Mouse (Mus musculus): ENCODE data around the gene Zdhhc21. TPM values are rescaled to one million over a fixed set of nuclear protein-coding genes. Genes with fewer than 3 reads are reported as not detected.

The Zdhhc21 gene
- polyA plus RNA-seq, 1 experiment, result 3.9 TPM

DNA sequence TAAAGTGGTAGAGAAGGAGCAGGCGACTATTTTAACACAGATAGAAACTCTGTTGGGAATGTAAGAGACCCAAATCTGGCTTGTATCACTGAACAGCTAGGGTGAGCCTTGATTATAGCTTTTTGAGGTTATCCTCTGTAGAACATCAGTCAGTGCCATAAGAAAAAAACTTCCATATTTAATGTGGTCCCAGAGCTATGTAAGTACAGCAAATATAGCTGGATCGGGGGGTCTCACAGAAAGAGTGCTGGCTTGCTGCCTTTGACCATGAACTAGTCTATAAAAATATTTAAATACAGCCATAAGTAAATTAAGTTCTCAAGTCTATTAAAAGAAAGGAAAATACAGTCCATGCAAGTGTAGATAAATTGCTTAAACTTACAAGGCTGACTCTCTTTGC, 20.5 kb upstream of the Zdhhc21 start:
- Histone ChIP-seq H3K36me3 (ENCODE audit: control insufficient read depth, insufficient read depth) (no peaks in the 10 kb centered on the region), H3ac (ENCODE audit: control insufficient read depth, insufficient read length, low read depth) (no peak overlapping the region), H3K79me2 (ENCODE audit: control insufficient read depth, insufficient read depth) (no peaks in the 10 kb centered on the region), H3K4me3 (ENCODE audit: insufficient read depth, poor library complexity, severe bottlenecking) (no peak overlapping the region), H3K79me3 (ENCODE audit: low read depth) (no peaks in the 10 kb centered on the region), H3K27me3 (ENCODE audit: control insufficient read depth, insufficient read depth, insufficient read length) (no peaks in the 10 kb centered on the region)
- no peak for TF ChIP-seq MYOG (IDR thresholded peaks at IDR 0.05; ENCODE audit: control insufficient read depth, extremely low read depth, insufficient read length)
- TF ChIP-seq FOSL1 (IDR thresholded peaks at IDR 0.05; ENCODE audit: insufficient read depth, low read length, poor library complexity, severe bottlenecking), result no peak
- no peak for TF ChIP-seq MAX (IDR thresholded peaks at IDR 0.05)
- no peak for TF ChIP-seq CEBPB (IDR thresholded peaks at IDR 0.05; ENCODE audit: low read depth)
- TF ChIP-seq CTCF (IDR thresholded peaks at IDR 0.05; ENCODE audit: control insufficient read depth, insufficient read depth, insufficient read length), result no peak
- TF ChIP-seq USF1 (IDR thresholded peaks at IDR 0.05; ENCODE audit: low read depth), result no peak
- TF ChIP-seq MYOD1 (IDR thresholded peaks at IDR 0.05; ENCODE audit: control insufficient read depth, insufficient read length, low read depth), result no peak

DNA sequence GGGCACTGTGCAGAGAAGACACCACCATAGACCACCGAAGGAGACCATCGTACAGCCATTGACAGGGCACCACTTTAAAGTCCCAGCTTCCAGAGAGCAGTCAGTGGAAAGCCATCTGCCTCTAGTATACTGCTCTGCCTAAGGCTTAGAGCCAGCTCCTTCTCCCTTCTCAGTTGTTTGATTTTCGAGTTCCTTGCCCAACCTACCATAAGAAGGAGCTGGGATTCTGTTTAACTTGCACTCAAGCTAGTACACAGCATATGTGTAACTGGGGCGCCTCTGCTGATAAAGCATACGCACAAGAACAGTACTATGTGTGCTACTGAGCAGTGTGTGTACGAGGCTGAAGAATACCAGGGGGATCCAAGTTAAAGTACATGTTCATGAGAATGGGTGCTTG, 19.4 kb upstream of the Zdhhc21 start:
- TF ChIP-seq USF1 (IDR thresholded peaks at IDR 0.05; ENCODE audit: low read depth) (no peak), MYOG (IDR thresholded peaks at IDR 0.05; ENCODE audit: control insufficient read depth, extremely low read depth, insufficient read length) (no peak), CEBPB (IDR thresholded peaks at IDR 0.05; ENCODE audit: low read depth) (no peak), FOSL1 (IDR thresholded peaks at IDR 0.05; ENCODE audit: insufficient read depth, low read length, poor library complexity, severe bottlenecking) (no peak), CTCF (IDR thresholded peaks at IDR 0.05; ENCODE audit: control insufficient read depth, insufficient read depth, insufficient read length) (no peak), MAX (IDR thresholded peaks at IDR 0.05) (no peak), MYOD1 (IDR thresholded peaks at IDR 0.05; ENCODE audit: control insufficient read depth, insufficient read length, low read depth) (no peak)
- Histone ChIP-seq H3K79me2 (ENCODE audit: control insufficient read depth, insufficient read depth) (no peaks in the 10 kb centered on the region), H3K4me3 (ENCODE audit: insufficient read depth, poor library complexity, severe bottlenecking) (no peak overlapping the region), H3K36me3 (ENCODE audit: control insufficient read depth, insufficient read depth) (no peaks in the 10 kb centered on the region), H3K27me3 (ENCODE audit: control insufficient read depth, insufficient read depth, insufficient read length) (no peaks in the 10 kb centered on the region), H3ac (ENCODE audit: control insufficient read depth, insufficient read length, low read depth) (no peak overlapping the region), H3K79me3 (ENCODE audit: low read depth) (no peaks in the 10 kb centered on the region)

- Histone ChIP-seq H3ac (ENCODE audit: control insufficient read depth, insufficient read length, low read depth) (no peak overlapping the region), H3K27me3 (ENCODE audit: control insufficient read depth, insufficient read depth, insufficient read length) (no peaks in the 10 kb centered on the region), H3K4me3 (ENCODE audit: insufficient read depth, poor library complexity, severe bottlenecking) (no peak overlapping the region), H3K79me2 (ENCODE audit: control insufficient read depth, insufficient read depth) (no peaks in the 10 kb centered on the region), H3K79me3 (ENCODE audit: low read depth) (no peaks in the 10 kb centered on the region), H3K36me3 (ENCODE audit: control insufficient read depth, insufficient read depth) (no peaks in the 10 kb centered on the region)
- TF ChIP-seq CEBPB (IDR thresholded peaks at IDR 0.05; ENCODE audit: low read depth) (no peak), CTCF (IDR thresholded peaks at IDR 0.05; ENCODE audit: control insufficient read depth, insufficient read depth, insufficient read length) (no peak), USF1 (IDR thresholded peaks at IDR 0.05; ENCODE audit: low read depth) (no peak), MAX (IDR thresholded peaks at IDR 0.05) (no peak), MYOG (IDR thresholded peaks at IDR 0.05; ENCODE audit: control insufficient read depth, extremely low read depth, insufficient read length) (no peak), FOSL1 (IDR thresholded peaks at IDR 0.05; ENCODE audit: insufficient read depth, low read length, poor library complexity, severe bottlenecking) (no peak), MYOD1 (IDR thresholded peaks at IDR 0.05; ENCODE audit: control insufficient read depth, insufficient read length, low read depth) (no peak)
These were observed 16.9 kb upstream of the Zdhhc21 start for GRCm38 (mm10) chr4:82876656-82877055.

GRCm38 (mm10) chr4:82875532-82875931, 15.8 kb upstream of the Zdhhc21 start:
- no peak for TF ChIP-seq FOSL1 (IDR thresholded peaks at IDR 0.05; ENCODE audit: insufficient read depth, low read length, poor library complexity, severe bottlenecking)
- no peak for TF ChIP-seq MYOD1 (IDR thresholded peaks at IDR 0.05; ENCODE audit: control insufficient read depth, insufficient read length, low read depth)
- TF ChIP-seq MYOG (IDR thresholded peaks at IDR 0.05; ENCODE audit: control insufficient read depth, extremely low read depth, insufficient read length), result no peak
- no peak for TF ChIP-seq USF1 (IDR thresholded peaks at IDR 0.05; ENCODE audit: low read depth)
- TF ChIP-seq CEBPB (IDR thresholded peaks at IDR 0.05; ENCODE audit: low read depth), result no peak
- no peak for TF ChIP-seq MAX (IDR thresholded peaks at IDR 0.05)
- no peak for TF ChIP-seq CTCF (IDR thresholded peaks at IDR 0.05; ENCODE audit: control insufficient read depth, insufficient read depth, insufficient read length)
- no peak overlapping the region for H3K4me3 ChIP-seq (ENCODE audit: insufficient read depth, poor library complexity, severe bottlenecking)
- H3K79me3 ChIP-seq (ENCODE audit: low read depth), result no peaks in the 10 kb centered on the region

GRCm38 (mm10) chr4:82874791-82875190, 15.0 kb upstream of the Zdhhc21 start:
- Histone ChIP-seq H3K36me3 (ENCODE audit: control insufficient read depth, insufficient read depth) (no peaks in the 10 kb centered on the region), H3K27me3 (ENCODE audit: control insufficient read depth, insufficient read depth, insufficient read length) (no peaks in the 10 kb centered on the region), H3K79me3 (ENCODE audit: low read depth) (no peaks in the 10 kb centered on the region), H3K79me2 (ENCODE audit: control insufficient read depth, insufficient read depth) (no peaks in the 10 kb centered on the region), H3K4me3 (ENCODE audit: insufficient read depth, poor library complexity, severe bottlenecking) (no peak overlapping the region), H3ac (ENCODE audit: control insufficient read depth, insufficient read length, low read depth) (no peak overlapping the region)
- TF ChIP-seq MYOG (IDR thresholded peaks at IDR 0.05; ENCODE audit: control insufficient read depth, extremely low read depth, insufficient read length) (no peak), CTCF (IDR thresholded peaks at IDR 0.05; ENCODE audit: control insufficient read depth, insufficient read depth, insufficient read length) (no peak)

More at GRCm38 (mm10) chr4:82875532-82875931, 15.8 kb upstream of the Zdhhc21 start:
- Histone ChIP-seq H3ac (ENCODE audit: control insufficient read depth, insufficient read length, low read depth) (no peak overlapping the region), H3K27me3 (ENCODE audit: control insufficient read depth, insufficient read depth, insufficient read length) (no peaks in the 10 kb centered on the region), H3K79me2 (ENCODE audit: control insufficient read depth, insufficient read depth) (no peaks in the 10 kb centered on the region), H3K36me3 (ENCODE audit: control insufficient read depth, insufficient read depth) (no peaks in the 10 kb centered on the region)

DNA sequence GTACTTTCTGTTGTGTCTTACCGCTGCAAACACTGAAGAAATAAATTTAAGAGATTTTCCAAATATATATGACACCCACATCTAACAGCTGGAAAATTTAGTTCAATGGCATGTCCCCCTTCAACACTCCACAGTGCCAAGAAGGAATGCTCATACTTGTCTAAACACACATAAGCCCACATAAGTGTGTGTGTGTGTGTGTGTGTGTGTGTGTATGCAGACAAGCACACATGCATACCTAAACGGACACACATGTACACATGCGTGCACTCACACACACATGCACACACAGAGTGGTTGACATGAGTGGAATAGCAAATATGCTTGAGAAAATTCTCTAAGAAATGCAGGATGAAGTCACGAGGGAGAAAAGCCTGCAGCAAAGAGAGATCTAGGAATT, 12.8 kb upstream of the Zdhhc21 start:
- no peaks in the 10 kb centered on the region for H3K79me2 ChIP-seq (ENCODE audit: control insufficient read depth, insufficient read depth)
- H3K79me3 ChIP-seq (ENCODE audit: low read depth), result no peaks in the 10 kb centered on the region
- H3ac ChIP-seq (ENCODE audit: control insufficient read depth, insufficient read length, low read depth), result no peak overlapping the region
- H3K27me3 ChIP-seq (ENCODE audit: control insufficient read depth, insufficient read depth, insufficient read length), result no peaks in the 10 kb centered on the region
- H3K36me3 ChIP-seq (ENCODE audit: control insufficient read depth, insufficient read depth), result no peaks in the 10 kb centered on the region
- no peak overlapping the region for H3K4me3 ChIP-seq (ENCODE audit: insufficient read depth, poor library complexity, severe bottlenecking)
- TF ChIP-seq CEBPB (IDR thresholded peaks at IDR 0.05; ENCODE audit: low read depth), result no peak

Data from C2C12 (cell line).